Mouse (Mus musculus) spleen, adult 2 months (tissue): ENCODE data around the gene Negr1. TPM values are rescaled to one million over a fixed set of nuclear protein-coding genes. Genes with fewer than 3 reads are reported as not detected.

Experiments used
- DNase-seq, 2 experiments: peaks; one replicate each; pipeline versions ENCODE4 v3.0.0 to v3.0.0-alpha.2; 2012 to 2021; ENCODE audit warnings: low spot score in 2 of 2, low read depth in 1 of 2
- H3K27ac ChIP-seq: fragments of 200-500 bp; 2 replicates; pipeline ENCODE4 v1.5.1; 2012; ENCODE audit warnings: low read length, inconsistent platforms; ENCODE audit not compliant: insufficient read depth
- H3K27me3 ChIP-seq: fragments of 200-500 bp; 2 replicates; pipeline ENCODE4 v1.6.1; 2012; ENCODE audit warnings: mild to moderate bottlenecking, moderate library complexity, low read length, inconsistent platforms; ENCODE audit not compliant: control insufficient read depth, insufficient read depth
- H3K36me3 ChIP-seq: fragments of 200-500 bp; 2 replicates; pipeline ENCODE4 v1.6.1; 2012; ENCODE audit warnings: mild to moderate bottlenecking, low read length, inconsistent platforms; ENCODE audit not compliant: control insufficient read depth, insufficient read depth
- H3K4me1 ChIP-seq: fragments of 200-500 bp; 2 replicates; pipeline ENCODE4 v1.6.1; 2011; ENCODE audit warnings: inconsistent platforms; ENCODE audit not compliant: control insufficient read depth, insufficient read depth, insufficient read length
- H3K4me3 ChIP-seq: fragments of 200-500 bp; 2 replicates; pipeline ENCODE4 v1.5.1; 2011; ENCODE audit warnings: mild to moderate bottlenecking, inconsistent platforms; ENCODE audit not compliant: insufficient read depth, insufficient read length; ENCODE audit errors: extremely low read depth
- CTCF ChIP-seq: fragments of 200-500 bp; IDR thresholded peaks from 2 replicates; pipeline ENCODE4 v1.5.1; 2011; ENCODE audit warnings: mild to moderate bottlenecking, inconsistent platforms; ENCODE audit not compliant: insufficient read depth, insufficient read length, insufficient replicate concordance; ENCODE audit errors: extremely low read depth
- POLR2A ChIP-seq: fragments of 200-500 bp; IDR thresholded peaks from 2 replicates; pipeline ENCODE4 v1.6.1; 2011; ENCODE audit warnings: low read depth, low read length, inconsistent platforms
- WGBS: fragments of 180-500 bp; shearing (Covaris S2); methylation state at CpG from one replicate; pipeline ENCODE4 v1.1.7; 2018; 5-methylcytosine and 5-hydroxymethylcytosine counted together
- polyA plus RNA-seq: library from polyadenylated mRNA; depleted of rRNA; stranded (reverse); fragments of >200 nt; gene quantifications from 2 replicates; pipeline ENCODE4 v1.2.3, GENCODE M21; 2012

Negr1 gene
- polyA plus RNA-seq, 1 experiment: 0.05 TPM

GRCm38 (mm10) chr3:157206752-157207151, 645.2 kb downstream of the Negr1 start:
- Histone ChIP-seq H3K27ac (no peak overlapping the region), H3K27me3 (no peaks in the 10 kb centered on the region), H3K36me3 (no peaks in the 10 kb centered on the region), H3K4me3 (no peak overlapping the region), H3K4me1 (no peaks in the 10 kb centered on the region)
- TF ChIP-seq POLR2A: no peak
- TF ChIP-seq CTCF: no peak
- 69% methylated on average over 3 of the region's 3 CpGs for WGBS
- no peak for DNase-seq

GRCm38 (mm10) chr3:157208966-157209365, 647.4 kb downstream of the Negr1 start:
- H3K36me3 ChIP-seq: no peaks in the 10 kb centered on the region
- 39% methylated on average over 1 of the region's 1 CpGs for WGBS
- no peak overlapping the region for H3K4me3 ChIP-seq
- no peak for TF ChIP-seq POLR2A
- no peak for TF ChIP-seq CTCF
- DNase-seq: no peak
- no peaks in the 10 kb centered on the region for H3K27me3 ChIP-seq
- H3K27ac ChIP-seq: no peak overlapping the region
- H3K4me1 ChIP-seq: no peaks in the 10 kb centered on the region

- WGBS: 85% methylated on average over 2 of the region's 2 CpGs
- H3K27me3 ChIP-seq: no peaks in the 10 kb centered on the region
- no peak for TF ChIP-seq CTCF
- TF ChIP-seq POLR2A: no peak
- no peak overlapping the region for H3K27ac ChIP-seq
- DNase-seq: no peak
- H3K4me1 ChIP-seq: no peaks in the 10 kb centered on the region
- no peak overlapping the region for H3K4me3 ChIP-seq
- no peaks in the 10 kb centered on the region for H3K36me3 ChIP-seq
Observed at GRCm38 (mm10) chr3:157209386-157209785, 647.8 kb downstream of the Negr1 start.

GRCm38 (mm10) chr3:157215937-157216719, 654.5 kb downstream of the Negr1 start:
- WGBS: 81% methylated on average over 5 of the region's 5 CpGs
- Histone ChIP-seq H3K4me3 (no peak overlapping the region), H3K4me1 (no peaks in the 10 kb centered on the region), H3K36me3 (no peaks in the 10 kb centered on the region), H3K27me3 (no peaks in the 10 kb centered on the region), H3K27ac (no peak overlapping the region)
- no peak for TF ChIP-seq CTCF
- TF ChIP-seq POLR2A: no peak
- DNase-seq: no peak

- Histone ChIP-seq H3K27me3 (no peaks in the 10 kb centered on the region), H3K36me3 (no peaks in the 10 kb centered on the region), H3K4me1 (no peaks in the 10 kb centered on the region), H3K27ac (no peak overlapping the region), H3K4me3 (no peak overlapping the region)
- no peak for TF ChIP-seq CTCF
- no peak for TF ChIP-seq POLR2A
- no peak for DNase-seq
- 82% methylated on average over 2 of the region's 2 CpGs for WGBS
Observed at GRCm38 (mm10) chr3:157217794-157218193, 656.2 kb downstream of the Negr1 start.

GRCm38 (mm10) chr3:157224920-157225319, 663.3 kb downstream of the Negr1 start:
- 83% methylated on average over 4 of the region's 4 CpGs for WGBS
- no peaks in the 10 kb centered on the region for H3K4me1 ChIP-seq
- no peaks in the 10 kb centered on the region for H3K36me3 ChIP-seq
- TF ChIP-seq POLR2A: no peak
- TF ChIP-seq CTCF: no peak
- H3K27me3 ChIP-seq: no peaks in the 10 kb centered on the region
- no peak for DNase-seq
- H3K4me3 ChIP-seq: no peak overlapping the region
- no peak overlapping the region for H3K27ac ChIP-seq

DNA sequence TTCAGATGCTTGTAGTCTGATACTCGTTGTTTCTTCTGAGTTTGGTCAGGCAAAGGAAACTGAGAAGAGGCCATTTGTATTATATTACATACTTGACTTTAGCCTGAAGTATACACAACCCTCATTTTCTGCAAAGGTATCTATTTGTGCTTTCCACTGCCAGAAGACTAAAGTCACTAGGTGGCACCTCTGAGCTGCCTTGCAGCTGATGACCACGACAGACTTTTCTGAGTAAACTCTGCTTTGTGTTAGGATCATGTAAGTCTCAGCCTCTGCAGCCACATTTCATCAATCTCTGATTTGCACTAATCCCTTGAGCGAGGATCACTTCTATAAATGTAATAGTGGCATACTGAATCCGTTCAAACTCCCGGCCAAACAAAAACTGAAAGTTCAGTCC, 671.1 kb downstream of the Negr1 start:
- H3K36me3 ChIP-seq: no peaks in the 10 kb centered on the region
- H3K27ac ChIP-seq: no peak overlapping the region
- no peak overlapping the region for H3K4me3 ChIP-seq
- TF ChIP-seq CTCF (no peak), POLR2A (no peak)
- H3K4me1 ChIP-seq: no peaks in the 10 kb centered on the region
- no peaks in the 10 kb centered on the region for H3K27me3 ChIP-seq
- 42% methylated on average over 5 of the region's 5 CpGs for whole genome bisulfite sequencing
- DNase-seq: no peak
